Mouse (Mus musculus) cortical plate, adult 2 months (tissue): ENCODE results near the gene Dhx34.

ENCODE experiments used
- CTCF ChIP-seq: fragments of 200-500 bp; IDR thresholded peaks from 2 replicates; pipeline ENCODE4 v1.5.1; 2011; ENCODE audit warnings: mild to moderate bottlenecking, control low read depth, low read length; ENCODE audit not compliant: insufficient read depth; ENCODE audit errors: extremely low read depth
- POLR2A ChIP-seq: fragments of 200-500 bp; IDR thresholded peaks from 2 replicates; pipeline ENCODE4 v1.6.1; 2011; ENCODE audit warnings: mild to moderate bottlenecking, low read length, control low read depth; ENCODE audit not compliant: insufficient read depth; ENCODE audit errors: extremely low read depth

- peak; percentile 19; the same call in 1 of the 2 replicates for TF ChIP-seq POLR2A
- peak; percentile 36 for TF ChIP-seq CTCF
Measured at GRCm38 (mm10) chr7:16174597-16175541, 47.0 kb downstream of the Dhx34 start, which contains the start of gene Meis3.
